Mouse (Mus musculus) v-Abl transformed pro-B cells (cell line): Measurements from ENCODE around the gene Gcgr.
"Not testable (repeated sequence)": the region's sequence is repeated elsewhere in the genome, so short reads cannot be mapped to it uniquely, and the experiment has no call there.

Experiments
- in situ Hi-C, 2 experiments: fragments of 400-800 bp; cut with MboI; formaldehyde crosslinking; loops; one replicate each; pipeline ENCODE4 v1.15.1; 2025; ENCODE audit not compliant: unreplicated experiment in 2 of 2

Gcgr gene

DNA sequence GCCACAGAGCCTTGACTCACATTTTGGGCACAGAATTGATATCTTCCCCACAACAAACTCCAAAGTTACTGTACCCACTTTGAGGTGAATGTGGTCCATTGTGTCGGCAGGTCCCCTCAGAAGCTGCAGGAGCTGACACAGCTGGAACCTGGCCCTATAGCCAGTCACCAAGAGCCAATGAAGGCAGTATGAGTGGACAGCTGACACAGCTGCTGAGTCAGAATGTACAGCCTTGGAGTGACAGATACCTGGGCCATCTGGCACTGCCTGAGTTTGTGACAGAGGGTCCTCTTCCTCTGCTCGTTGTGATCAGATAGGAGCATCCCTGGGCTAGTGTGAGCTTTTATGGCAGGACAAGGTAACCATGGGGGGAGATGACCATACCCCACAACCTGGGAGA lies 24.8 kb downstream of the Gcgr start:
- in situ Hi-C loops = no loop called here

DNA sequence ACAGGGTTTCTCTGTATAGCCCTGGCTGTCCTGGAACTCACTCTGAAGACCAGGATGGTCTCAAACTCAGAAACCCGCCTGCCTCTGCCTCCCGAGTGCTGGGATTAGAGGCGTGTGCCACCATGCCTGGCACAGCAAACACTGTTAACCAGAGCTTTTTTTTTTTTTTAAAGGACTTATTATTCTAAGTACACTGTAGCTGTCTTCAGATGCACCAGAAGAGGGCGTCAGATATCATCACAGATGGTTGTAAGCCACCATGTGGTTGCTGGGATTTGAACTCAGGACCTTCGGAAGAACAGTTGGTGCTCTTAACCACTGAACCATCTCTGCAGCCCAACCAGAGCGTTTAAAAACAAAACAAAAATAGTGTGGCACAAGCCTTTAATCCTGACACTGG lies 28.3 kb downstream of the Gcgr start:
- in situ Hi-C loops = not testable (repeated sequence)

DNA sequence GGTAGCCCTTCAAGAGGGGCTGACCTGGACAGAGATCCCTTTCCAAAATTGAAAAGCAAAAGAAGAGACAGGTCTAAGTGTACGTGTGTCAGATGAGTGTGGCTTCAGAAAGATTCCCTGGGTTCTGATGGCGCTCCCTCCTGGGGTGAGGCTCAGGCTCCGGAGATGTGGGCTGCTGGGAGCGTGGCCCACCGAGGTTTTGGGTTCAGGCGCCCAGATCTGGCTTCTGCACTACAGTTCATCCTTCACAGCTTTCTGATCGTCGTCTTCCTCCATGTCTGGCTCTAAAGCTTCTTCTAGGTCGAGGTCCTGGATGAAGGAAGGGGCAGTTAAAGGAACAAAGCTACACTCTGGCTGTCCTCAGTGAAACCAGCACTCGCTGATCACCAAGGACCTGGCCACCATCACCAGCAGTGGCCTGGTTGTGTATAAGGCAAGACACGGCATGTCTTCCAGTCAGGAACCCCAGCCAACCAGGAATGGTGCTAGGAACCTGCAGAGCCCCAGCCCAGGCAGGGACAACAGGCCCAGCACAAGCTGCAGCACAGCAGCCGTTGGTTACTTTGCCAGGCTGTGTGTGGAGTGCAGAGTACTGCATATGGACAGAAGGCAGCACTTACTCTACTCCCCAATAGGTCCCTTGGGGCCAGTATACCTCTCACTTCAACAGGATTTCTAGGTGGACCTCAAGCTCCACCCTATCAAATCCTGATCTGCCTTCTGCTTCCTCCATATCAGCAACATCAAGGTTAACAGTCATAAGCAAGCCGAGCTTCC lies 30.6 kb downstream of the Gcgr start:
- in situ Hi-C loops = loop anchor here in 1 of 2 experiments (10.0 kb wide), 1 partner anchor 46 kb away; no protein-coding TSS in a partner anchor

DNA sequence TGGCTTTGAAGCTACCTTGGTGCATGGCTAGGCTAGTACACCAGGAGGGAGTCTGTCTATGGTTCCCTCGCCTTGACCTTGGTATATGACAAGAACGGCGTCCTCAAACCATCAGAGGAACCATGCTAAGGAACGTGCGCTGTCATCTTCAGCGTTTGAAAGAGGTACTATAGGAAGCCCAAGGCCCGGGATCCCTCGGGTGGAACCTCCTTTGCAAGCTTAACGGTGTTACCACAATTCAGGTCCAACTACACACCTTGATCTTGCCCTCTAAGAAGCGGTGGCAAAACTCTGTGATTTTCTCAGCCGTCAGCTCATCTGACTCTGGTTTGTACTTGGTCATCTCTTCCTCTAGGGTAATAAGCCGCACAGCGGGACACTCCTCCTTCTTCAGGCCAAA lies 32.5 kb downstream of the Gcgr start:
- in situ Hi-C loops = loop anchor here in 1 of 2 experiments (10.0 kb wide), 1 partner anchor 48 kb away; no protein-coding TSS in a partner anchor

DNA sequence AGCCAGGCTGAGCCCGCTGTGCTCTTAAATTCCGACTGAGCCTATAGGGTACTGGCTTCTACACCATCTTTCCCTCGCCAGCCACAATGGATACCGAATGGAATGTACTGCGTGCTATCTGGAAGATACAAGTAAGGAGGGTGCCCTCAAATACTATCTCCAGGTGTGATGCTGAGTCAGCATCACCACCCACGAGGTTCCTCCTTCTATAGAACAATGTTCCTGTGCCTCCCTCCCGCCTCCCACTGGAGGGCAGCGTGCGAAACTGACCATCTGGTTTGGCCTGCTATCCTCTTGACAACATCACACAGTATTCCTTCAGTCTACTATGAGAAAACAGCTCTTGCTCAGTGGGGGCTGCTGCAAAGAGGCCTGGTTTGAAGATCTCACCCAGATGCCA lies 34.6 kb downstream of the Gcgr start:
- in situ Hi-C loops = loop anchor here in 1 of 2 experiments (10.0 kb wide), 1 partner anchor 50 kb away; no protein-coding TSS in a partner anchor

DNA sequence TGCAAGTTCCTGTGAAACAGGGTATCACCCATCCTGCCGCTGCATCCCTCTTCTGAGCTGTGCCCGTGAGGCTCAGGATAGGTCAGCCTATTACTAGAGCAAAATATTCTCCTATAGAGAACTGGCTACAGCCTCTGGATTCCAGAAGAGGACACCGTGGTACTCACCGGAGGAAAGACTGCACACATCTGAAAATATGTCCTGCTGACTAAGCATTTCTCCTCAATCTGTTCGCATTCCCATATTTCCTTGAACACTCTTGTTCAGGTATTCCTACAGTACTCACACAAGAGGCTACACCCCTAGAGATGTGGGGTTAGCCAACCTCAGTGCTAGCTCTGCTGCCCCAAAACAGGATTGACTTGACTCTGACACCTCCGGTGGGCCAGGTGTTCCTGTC lies 37.8 kb downstream of the Gcgr start:
- in situ Hi-C loops = loop anchor here in 1 of 2 experiments (10.0 kb wide), 1 partner anchor 54 kb away; no protein-coding TSS in a partner anchor

DNA sequence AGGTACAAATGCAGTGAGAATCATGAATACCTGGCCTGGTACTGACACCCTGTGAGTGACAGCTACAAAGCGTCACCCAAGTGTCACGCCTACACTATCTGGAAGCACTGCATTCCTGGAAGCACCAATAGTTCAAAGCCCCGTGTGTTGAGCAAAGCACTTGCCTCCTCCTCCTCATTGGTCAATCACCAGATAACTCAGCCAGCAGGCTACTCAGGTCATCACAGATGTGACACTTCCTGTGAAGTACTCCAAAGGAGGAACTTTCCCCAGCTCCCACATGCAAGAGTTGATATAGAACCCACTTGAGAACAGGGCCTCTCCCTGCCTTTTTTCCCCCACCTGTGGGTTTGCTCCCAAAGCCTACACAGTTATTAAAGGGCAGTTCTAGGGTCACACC lies 40.6 kb downstream of the Gcgr start:
- in situ Hi-C loops = no loop called here

DNA sequence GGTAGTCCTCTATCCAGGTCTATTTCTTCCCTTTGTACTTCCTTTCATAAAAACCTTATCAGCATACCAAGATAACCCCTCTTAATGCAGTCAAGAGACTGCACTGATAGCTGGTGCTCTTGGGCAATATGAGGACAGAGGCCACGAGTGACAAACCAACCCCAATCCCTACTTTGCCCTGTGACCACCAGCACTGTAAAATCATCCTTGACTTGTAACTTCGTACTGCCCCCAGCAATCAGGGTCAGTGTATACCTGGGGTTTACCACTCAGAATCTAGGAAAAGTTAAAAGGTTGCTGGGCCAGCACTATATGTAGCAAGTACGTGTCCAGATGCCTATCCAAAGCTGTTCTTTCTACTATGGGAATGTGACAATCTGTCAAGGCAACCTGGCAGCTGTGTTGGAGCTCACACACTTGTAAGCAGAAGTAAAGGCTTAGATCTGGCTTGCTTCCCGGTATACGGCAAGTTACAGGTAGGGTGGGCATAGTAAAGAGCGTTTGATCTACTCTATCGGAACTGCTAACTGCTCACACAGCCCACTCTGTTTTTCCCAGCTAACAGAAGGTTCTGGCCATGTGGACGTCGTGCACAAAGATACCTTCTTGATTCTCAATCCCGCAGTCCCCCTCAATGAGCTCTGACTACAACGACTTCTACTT lies 41.4 kb downstream of the Gcgr start:
- in situ Hi-C loops = no loop called here

DNA sequence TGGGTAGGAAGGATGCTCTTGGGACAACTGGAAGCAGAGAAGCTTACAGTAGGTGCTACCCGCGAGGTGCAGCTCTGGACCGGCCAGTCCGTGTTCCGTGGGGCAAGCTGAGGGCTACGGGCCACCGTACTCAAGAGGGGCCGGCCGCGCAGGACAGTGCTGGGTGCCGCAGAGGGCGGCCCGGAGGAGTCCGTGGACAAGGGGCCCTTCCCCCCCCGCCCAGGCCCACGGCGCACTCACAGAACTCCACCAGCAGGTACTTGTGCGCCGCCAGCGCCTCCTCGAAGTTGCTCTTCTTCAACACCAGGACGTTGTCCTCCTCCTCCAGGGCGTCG lies 41.9 kb downstream of the Gcgr start:
- in situ Hi-C loops = no loop called here

DNA sequence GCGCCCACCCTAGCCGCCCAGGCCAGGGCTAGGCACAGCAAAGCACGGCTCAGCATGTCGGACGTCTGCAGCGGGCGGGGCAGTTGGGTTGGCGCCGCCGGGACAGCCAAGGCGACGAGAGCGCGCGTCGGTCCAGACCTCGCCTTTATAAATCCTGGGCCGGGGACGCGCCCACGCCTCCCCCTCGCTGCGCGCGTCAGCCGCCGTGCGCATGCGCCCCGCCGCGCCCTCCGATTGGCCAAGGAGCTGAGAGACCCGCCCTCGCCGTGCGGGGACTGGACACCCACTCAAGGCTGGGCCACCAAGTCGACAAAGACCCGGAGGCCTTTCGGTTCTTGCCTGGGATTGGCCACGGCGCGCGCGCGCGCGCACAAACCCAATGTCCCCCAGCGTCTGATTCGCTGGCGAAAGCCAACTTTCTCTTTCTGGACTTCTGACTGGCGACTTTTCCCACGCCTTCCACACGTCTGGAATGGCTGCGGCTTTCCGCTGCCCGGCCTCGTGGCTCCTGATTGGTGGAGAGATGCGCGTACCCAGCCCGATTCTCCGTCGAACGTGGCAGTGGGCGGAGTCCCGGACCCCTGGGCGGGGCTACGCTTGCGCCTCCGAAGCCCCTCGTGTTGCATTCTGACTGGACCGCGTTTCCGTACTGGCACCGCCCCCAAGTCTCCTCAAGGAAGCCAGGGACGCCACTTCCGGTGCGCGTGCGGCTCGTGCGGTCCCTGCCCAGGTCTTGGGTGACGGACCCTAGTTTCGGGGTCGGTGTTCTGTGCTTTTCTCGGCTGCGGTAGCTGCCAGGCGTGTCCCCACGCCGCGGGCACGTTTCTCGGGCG lies 42.5 kb downstream of the Gcgr start, which contains the start of gene P4hb:
Gene P4hb, minus strand, starts transcription at position 502 of the 833 bp plus-strand sequence.
- in situ Hi-C loops = no loop called here

DNA sequence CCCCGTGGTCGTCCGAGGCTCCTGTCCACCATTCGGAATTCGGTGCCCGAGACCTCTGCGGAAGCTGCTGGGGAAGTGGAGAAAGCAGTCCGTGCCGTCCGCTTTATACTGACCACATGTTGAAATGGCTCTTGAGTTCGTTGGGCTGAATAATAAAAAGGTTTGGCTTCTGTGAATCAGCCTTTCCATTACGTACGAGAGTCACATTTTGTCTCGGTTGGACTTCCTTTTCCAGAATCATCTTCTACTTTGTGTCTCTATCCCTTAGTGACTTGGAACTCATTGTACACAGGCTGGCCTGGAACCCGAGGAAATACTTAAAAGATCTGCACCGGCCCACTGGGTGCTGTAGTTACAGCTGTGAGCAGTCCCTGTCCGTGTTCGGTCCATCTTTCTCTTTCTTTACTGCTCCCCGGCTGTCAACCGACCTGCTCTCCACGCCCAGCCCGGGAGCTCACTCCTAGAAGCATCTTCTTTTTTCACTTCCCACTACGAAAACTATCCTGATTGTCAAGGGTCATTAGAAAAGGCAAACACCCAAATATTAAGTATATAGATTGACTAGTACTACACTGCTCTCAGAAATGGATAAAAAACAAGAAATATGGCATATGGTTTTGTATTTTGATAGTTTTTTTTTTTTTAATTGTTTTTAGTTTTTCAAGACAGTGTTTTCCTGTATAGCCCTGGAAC lies 43.2 kb downstream of the Gcgr start:
- in situ Hi-C loops = no loop called here

DNA sequence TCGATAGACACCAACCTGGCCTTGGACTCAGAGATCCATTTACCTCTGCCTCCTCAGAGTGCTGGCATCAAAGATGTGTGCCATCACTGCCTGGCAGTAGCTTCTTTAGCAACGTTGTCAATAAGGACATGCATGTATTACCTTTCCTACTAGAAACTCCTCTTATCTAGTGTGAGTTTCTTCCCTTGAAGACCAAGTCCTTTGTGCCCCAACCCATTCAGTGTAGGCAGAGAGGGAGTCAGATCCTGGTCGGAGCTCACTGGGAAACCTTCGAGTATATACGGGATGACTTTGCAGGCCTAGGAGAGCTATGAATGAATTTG lies 43.7 kb downstream of the Gcgr start:
- in situ Hi-C loops = no loop called here

DNA sequence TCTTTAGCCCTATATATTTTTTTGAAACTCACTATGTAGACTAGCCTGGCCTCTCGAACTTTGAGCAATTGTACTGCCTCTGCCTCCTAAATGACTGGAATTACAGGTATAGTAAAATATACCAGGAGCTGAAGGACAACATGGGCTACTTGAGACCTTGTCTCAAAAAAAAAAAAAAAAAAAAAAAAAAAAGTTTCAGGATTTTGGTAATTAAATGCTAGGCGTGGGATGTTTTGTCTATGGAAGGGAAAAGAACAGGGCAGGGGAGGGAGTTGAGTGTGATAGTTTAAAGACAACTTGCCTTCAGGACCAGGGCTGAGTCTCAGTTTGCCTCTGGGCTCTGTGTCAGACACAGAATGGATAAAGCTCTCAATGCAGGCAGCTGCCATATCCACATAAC lies 44.5 kb downstream of the Gcgr start:
- in situ Hi-C loops = loop anchor here in 1 of 2 experiments (5.0 kb wide), 3 partner anchors 42 to 88 kb away; partner anchors contain the start of gene Pcyt2

DNA sequence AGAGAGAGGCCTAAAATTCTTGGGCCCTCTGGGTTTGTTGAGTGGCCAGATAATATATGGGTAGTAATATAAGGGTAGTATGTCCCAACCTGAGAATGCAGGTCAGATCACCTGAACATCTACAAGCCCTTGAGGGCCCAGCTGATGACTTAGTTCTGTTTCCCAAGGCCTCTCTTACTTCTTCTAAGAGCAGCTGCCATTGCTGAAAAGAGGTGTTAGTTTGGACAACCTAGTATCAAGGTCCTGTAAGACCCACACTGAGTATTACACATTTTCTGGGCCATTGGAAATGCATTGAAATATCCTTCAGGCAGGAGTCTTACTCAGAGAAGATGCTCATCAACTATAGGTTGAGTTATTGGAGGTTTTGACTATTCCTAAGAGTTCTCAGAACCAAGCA lies 45.4 kb downstream of the Gcgr start:
- in situ Hi-C loops = loop anchor here in 1 of 2 experiments (5.0 kb wide), 3 partner anchors 41 to 89 kb away; partner anchors contain the start of gene Pcyt2

DNA sequence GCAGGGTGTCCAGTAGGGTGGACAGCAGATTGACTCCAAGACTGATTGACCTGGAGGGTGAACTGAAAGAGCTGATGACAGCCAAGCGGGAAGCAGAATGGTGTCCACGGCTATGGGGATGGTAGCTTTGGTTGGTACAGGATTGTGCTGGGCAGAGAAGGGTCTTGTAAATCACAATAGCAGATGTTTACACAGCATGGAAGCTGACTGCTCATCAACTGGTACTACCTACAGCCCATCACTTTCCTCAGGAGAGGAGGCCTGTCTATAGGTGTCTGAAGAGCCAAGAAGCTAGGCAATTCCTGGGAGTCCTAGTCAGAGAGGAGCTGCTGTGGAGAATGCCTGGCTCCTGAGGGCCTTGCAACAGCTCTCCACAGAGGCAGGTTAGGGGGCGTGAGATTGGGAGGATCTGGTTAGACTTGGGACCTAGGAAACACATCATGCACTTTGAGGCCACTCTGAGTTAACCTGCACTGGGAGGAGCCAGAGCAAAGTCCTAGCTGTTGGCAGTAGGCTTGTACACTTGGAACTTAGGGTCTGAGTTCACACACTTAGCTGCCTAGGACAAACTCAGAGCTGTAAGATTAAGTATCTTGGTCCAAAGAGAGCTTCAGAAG lies 46.0 kb downstream of the Gcgr start:
- in situ Hi-C loops = loop anchor here in 1 of 2 experiments (5.0 kb wide), 3 partner anchors 41 to 89 kb away; partner anchors contain the start of gene Pcyt2

DNA sequence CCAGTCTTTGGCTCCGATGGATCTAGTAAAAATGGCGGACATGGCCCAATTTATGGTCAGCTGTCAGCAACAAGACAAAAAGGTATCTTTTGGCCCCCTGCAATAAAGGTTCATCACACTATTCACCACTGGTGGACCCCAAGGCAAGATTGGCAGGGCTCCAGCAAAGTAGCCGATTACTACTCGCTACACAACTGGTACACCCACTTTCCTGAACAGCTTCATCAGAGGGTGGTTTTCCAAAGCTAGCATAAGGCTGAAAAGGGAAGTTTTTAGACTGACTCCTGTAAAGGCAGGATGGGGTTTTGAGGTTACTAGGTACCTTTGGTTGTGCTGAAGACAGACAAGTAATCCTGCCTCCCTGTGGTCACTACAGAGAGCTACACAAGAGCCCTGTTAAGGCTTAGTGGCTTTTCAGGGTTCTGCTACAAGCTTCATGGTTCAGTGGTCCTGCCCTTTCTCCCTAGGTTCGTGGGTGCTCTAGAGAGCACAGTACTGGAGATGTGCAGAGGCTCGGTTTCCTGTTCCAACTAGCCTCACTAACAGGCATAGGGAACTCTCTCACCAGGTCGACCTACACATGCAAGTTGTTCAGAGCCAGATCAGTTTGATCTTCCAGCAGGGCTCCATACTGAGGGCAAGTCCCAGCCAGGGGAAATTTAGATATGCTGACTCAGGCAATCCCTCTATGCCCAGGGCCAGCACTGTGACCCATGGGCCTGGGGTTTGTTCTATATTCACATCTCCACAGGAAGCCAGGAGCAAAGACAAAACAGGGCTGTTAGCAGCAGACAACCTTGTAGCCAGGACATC lies 46.9 kb downstream of the Gcgr start:
- in situ Hi-C loops = loop anchor here in 1 of 2 experiments (5.0 kb wide), 3 partner anchors 40 to 90 kb away; partner anchors contain the start of gene Pcyt2

DNA sequence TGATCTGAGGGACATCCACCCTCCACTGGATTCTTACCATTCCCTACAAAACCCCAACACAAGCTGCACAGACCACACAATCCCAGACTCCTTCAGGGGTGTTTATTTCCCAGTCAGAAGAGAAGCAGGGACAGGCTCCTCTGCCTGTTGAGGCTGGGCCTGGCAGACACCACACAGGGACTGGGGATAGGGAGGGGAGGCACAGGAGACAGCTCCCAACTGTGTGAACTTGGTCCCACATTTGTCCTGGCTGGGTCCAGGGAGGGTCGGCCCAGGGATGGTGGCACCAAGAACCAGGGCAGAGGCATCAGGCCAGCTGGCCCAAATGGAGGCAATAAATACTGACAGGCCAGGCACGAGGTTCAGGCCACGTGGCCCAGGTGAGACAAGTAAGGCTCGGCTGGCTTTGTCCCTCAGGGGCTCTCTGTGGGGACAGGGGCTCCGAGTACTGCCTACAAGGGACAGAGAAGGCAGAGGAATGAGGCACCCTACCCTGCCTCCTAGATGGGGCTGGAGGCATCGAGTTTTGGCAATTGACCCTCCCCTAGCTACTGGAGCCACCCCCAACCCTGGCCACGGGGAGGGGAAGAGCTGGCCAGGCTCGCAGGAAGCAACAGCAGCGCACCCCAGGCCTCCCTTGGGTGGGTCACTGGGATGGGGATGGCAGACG lies 47.7 kb downstream of the Gcgr start:
- in situ Hi-C loops = loop anchor here in 1 of 2 experiments (5.0 kb wide), 3 partner anchors 39 to 91 kb away; partner anchors contain the start of gene Pcyt2

DNA sequence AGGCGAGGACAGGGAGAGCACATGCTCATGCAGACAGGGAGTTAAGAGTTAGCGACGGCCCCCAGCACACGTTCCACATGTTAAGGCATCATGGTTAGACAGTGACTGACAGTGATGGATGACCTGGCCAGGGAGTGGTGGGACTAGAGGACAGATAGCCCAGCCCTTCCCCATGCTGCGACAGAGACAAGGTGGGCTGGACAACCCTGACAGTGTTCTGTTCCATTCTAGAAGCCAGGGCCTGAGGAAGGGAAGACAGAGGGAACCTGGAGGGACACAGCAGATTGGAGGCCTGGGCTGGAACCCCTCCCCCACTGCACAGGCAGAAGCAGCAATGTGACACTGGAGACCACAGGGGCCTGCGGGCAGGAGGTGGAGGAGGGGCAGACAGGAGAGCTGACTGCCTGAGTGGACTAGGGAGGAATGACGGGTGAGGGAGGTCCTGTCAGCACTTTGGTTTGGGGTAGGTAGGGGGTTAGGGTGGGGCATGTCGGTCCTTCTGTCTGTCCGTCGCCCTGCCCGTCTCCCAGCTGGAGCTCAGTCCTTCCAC lies 48.3 kb downstream of the Gcgr start:
- in situ Hi-C loops = loop anchor here in 1 of 2 experiments (5.0 kb wide), 3 partner anchors 39 to 91 kb away; partner anchors contain the start of gene Pcyt2
